Mouse (Mus musculus) left cerebral cortex, postnatal 10 days (tissue): ENCODE results near the gene Rps3. TPM values are rescaled to one million over a fixed set of nuclear protein-coding genes. Genes with fewer than 3 reads are reported as not detected.
"Not testable (repeated sequence)": the region's sequence is repeated elsewhere in the genome, so short reads cannot be mapped to it uniquely, and the experiment has no call there.

Experiments used
- DNase-seq, 2 experiments: peaks; one replicate each; pipeline ENCODE4 v3.0.0; 2021 to 2022; ENCODE audit warnings: low spot score in 2 of 2, mixed read lengths in 1 of 2; ENCODE audit errors: extremely low spot score in 1 of 2
- intact Hi-C: fragments of 180-260 bp; cut with DNase I; formaldehyde crosslinking; loops from one replicate; pipeline ENCODE4 v1.15.1; 2025
- total RNA-seq, 2 experiments: library from RNA; stranded (reverse); gene quantifications; 2 replicates each; pipeline ENCODE4 v1.2.3; 2021

Rps3 gene
- total RNA-seq, result 100 to 1,000 TPM; 266 to 286 TPM

GRCm38 (mm10) chr7:99483271-99483923 is at the start of gene Rps3:
Gene Rps3, minus strand, starts transcription at chr7:99483738.
- peak; percentile 95 to 97 for DNase-seq
- intact Hi-C loops, result no loop called here

DNA sequence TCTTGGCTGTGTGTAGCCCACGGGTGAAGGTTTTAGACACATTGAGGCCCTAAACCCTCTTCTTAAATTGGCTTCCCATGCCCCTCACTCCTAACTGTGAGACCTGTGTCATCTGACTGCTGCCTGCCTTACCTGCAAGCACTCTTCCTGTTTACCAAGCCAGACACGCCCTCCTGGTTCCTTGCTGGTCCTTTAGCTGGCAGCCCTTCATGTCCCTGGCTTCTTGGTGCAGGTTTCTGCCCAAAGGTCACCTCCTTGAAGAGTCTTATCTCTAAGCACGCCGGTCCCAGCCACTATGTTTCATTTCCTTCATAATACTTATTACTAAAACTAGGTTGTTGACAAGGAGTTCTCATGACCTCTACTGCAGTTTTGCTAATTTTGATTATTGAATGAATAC is 49.0 kb upstream of the Rps3 start:
- no peak for DNase-seq
- intact Hi-C loops, result no loop called here

DNA sequence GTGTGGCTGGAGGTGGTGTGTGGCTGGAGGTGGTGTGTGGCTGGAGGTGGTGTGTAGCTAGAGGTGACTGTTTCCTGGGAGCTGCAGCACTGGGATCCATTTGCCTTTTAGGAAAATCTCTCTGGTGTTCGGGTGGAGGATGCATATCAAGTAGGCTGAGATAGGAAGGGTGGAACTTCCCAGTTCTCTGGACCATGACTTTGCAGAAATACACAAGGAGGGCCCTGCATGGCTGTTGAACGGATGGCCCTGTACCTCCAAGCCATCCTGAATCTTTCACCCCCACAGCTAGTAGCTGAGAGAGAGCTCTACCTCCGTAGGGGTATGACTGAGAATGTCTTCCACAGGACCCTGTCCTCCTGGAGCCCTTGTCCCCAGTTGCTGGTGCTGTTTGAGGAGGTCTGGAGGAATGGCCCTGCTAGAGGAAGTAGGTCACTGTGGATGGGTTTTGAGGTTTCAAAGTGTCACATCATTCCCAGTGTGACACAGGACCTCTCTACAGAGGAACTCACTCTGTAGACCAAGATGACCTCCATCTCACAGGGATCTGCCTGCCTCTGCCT is 48.0 kb upstream of the Rps3 start:
- intact Hi-C loops, result no loop called here
- no peak for DNase-seq

DNA sequence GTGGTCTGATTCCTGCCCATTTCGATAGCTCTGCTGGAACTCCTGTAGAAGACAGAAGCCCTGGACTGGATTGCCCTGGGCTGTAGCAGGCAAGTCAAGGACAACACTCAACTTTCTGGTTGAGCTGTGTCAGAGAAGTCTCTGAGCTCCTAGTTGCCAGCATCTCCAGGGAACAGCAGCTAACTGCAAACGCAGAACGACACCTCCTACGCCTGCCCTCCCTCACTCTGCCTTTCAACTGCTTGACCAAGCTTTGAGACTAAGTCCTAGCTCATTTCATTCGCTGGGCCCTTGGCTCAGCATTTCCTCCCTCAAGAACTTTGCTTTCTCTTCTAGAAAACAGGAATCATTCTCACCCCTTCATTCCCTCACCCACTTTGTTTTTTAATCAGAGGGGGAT is 45.9 kb upstream of the Rps3 start:
- intact Hi-C loops, result no loop called here
- no peak for DNase-seq

DNA sequence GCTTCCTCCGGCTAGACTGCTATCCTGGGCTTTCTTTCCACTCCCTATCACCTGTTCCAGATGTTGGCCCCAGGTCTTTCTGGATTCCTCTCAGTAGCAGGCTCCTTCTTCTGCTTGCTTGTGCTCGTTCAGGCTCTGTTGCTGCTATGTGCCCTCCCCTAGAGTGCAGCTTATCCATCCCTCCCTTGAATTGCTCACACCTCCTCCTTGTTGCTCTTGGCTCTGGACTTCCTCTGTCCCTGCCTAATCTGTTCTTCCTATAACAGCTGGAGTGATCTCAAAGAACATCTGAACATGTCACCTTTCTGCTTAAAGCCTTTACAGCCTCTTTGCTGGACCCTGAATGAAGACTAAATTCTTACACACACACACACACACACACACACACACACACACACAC is 45.0 kb upstream of the Rps3 start:
- DNase-seq, result no peak
- intact Hi-C loops, result no loop called here

- no peak for DNase-seq
- intact Hi-C loops, result no loop called here
These were observed 40.3 kb upstream of the Rps3 start for GRCm38 (mm10) chr7:99523837-99524236.

DNA sequence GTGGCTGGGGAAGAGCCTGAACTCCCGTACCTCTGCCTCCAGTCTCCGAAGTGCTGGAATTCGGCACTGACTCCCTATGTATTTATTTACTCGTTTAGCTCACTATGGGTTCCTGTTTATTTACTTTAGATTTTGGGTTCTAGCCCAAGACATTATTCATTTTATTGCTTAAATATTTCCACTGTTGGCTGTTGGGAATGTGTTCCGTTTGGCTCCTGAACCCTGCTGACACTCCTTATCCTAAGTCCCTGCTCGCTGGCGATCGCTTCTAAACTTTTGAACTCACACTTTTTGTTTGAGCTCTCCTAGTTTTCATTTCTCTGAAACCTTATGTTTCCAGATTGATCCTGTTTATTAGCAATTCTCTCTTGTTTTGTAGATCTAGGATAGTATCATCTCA is 39.6 kb upstream of the Rps3 start:
- no peak for DNase-seq
- intact Hi-C loops, result no loop called here

- intact Hi-C loops, result no loop called here
- no peak for DNase-seq
These were observed 35.6 kb upstream of the Rps3 start for GRCm38 (mm10) chr7:99518954-99519644.

DNA sequence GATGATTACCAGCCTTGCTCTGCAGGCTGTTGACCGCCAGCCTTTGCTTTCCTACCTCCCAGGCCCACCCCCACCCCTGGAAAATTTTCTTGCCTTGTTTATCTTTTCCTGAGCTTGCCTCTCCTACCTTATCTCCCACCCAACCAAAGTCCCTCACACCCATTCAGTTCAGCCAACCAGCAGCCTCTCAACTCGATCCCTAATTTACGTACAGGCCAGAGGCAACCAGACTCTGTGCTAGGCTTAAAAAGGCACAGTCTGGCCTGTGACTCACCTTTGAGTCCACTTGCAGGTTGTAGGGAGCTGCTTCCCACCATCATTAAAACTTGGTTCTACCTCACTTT is 33.2 kb upstream of the Rps3 start:
- intact Hi-C loops, result no loop called here
- no peak for DNase-seq

GRCm38 (mm10) chr7:99516092-99516813 is 32.7 kb upstream of the Rps3 start:
- no peak for DNase-seq
- intact Hi-C loops, result no loop called here

DNA sequence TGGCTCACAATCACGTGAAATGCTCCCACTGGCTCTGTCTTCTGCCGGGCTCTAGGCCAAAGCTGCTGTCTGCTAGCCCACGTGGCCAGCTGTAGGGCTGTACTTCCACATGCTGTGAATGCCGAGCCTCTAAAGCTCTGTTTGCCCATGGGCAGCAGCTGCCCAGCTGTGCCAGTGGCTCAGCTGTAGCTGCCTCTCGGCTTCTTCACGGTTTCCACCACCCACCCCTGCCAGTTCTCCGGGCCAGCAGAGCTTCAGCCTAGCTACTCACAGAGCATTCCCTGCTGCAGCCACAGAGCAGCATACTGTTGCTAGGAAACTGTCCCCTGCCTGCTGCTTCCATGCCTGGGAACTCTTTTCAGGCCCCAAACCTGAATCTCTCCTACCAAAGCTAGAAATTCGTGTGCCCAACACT is 26.6 kb upstream of the Rps3 start:
- peak; percentile 50 to 83 for DNase-seq
- intact Hi-C loops, result no loop called here

DNA sequence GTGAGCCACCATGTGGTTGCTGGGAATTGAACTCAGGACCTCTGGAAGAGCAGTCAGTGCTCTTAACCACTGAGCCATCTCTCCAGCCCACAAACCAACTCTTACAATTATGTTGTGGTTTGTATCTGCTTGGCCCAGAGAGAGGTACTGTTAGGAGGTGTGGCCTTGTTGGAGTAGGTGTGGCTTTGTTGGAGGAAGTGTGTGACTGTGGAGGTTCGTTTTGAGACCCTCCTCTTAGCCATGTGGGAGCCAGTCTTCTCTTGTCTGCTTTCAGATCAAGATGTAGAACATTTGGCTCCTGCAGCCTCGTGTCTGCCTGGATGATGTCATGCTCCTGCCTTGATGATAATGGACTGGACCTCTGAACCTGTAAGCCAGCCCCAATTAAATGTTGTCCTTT is 24.6 kb upstream of the Rps3 start:
- not testable (repeated sequence) for DNase-seq
- intact Hi-C loops, result loop anchor here (10.0 kb wide), 1 partner anchor 367 kb away; no protein-coding TSS in a partner anchor

DNA sequence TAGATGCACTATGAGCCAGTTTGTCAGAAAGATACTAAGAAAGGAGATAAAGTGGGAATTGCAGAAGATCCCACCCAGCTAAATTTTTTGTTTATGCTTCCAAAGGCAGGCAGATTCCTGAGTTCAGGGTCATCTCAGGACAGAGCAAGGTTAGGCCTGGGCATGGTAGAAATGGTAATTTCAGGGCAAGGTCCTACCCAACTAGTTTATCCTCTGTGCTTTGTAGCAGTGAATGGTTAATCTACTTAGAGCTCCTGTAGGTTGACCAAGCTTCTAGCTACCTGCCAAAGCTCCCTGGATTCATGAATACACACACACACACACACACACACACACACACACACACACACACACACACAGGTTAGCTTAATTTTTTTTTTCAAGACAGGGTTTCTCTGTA is 21.0 kb upstream of the Rps3 start:
- intact Hi-C loops, result loop anchor here (5.0 to 10.0 kb wide), 2 partner anchors 293 to 370 kb away; no protein-coding TSS in a partner anchor
- DNase-seq, result no peak

DNA sequence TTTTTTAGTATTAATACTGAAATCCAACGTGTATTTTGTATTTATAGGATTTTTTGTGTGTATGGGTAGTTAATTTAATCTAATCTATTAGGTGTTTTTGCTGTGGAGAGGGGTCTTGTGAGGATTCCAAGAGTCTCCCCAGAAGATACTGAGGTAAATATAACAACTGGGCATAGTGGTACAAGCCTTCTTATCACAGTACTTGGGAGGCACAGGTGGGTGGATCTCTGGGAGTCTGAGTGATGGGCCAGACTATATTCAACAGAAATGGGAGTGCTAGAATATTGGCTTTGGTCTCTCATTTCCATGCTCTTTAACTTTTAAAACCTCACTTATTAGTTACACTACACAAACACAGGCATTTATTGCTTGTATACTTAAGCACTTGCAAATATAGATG is 17.6 kb upstream of the Rps3 start:
- intact Hi-C loops, result loop anchor here (2.0 to 10.0 kb wide), 3 partner anchors 56 to 374 kb away; no protein-coding TSS in a partner anchor
- no peak for DNase-seq

- intact Hi-C loops, result loop anchor here (1.0 to 10.0 kb wide), 4 partner anchors 56 to 374 kb away; no protein-coding TSS in a partner anchor
- DNase-seq, result no peak
These were observed 17.1 kb upstream of the Rps3 start for GRCm38 (mm10) chr7:99500655-99501054.

DNA sequence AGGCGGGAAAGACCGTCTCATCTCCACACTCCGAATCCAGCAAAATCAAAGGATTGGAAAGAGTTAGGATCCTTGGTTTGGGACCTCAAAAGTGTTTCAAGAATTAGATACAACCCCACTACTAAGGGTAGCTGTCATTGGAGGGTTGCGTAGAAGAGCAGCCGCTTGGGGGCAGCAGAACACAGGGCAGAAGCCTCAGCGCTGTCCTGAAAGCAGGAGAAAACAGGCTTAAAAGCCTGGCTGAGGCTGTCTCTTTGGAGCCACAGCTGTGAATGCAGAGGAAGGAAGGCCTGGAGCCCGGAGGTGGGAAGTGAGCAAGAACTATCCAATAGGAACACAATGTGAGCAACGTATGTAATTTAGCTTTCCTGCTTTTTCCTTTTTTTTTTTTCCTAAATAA is 16.7 kb upstream of the Rps3 start:
- peak; percentile 64 to 86 for DNase-seq
- intact Hi-C loops, result loop anchor here (1.0 to 10.0 kb wide), 4 partner anchors 57 to 375 kb away; no protein-coding TSS in a partner anchor

DNA sequence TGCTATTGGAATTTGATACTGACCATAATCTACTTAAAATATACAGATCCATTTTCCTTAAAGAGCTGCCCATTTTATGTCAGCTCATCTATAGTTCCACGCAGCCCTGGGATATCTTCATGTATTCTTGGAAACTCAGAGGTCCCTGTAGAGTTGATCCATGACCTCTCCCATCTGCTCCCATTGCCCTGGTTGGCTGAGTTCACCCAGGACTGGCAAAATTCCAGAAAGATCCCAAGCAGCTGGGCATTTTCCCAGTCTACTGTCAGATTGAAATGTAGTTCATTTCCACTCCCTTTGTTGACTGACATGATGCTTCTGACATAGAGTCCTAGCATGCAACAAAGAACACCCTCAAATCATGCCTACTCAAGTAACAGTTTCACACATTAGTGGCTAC is 15.6 kb upstream of the Rps3 start:
- intact Hi-C loops, result no loop called here
- DNase-seq, result no peak

DNA sequence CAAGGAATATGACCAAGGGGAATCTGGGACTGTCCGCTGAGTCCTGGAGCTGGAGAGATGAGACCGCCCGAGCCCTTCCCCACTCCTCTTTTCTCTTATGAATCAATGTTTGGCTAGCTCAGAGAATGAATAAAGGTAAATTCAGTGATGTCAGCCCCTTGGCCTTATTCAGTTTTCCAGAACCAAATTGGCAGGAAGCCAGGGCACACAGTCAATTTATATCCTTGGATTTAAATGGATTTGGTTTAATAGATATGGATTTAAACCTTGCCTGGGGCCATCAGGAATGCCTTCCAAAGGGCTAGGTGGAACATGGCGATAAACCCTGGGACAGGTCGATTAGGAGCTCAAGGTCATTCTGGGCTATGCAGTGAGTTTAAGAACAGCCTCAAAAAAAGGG is 6.2 kb upstream of the Rps3 start:
- intact Hi-C loops, result no loop called here
- DNase-seq, result no peak

DNA sequence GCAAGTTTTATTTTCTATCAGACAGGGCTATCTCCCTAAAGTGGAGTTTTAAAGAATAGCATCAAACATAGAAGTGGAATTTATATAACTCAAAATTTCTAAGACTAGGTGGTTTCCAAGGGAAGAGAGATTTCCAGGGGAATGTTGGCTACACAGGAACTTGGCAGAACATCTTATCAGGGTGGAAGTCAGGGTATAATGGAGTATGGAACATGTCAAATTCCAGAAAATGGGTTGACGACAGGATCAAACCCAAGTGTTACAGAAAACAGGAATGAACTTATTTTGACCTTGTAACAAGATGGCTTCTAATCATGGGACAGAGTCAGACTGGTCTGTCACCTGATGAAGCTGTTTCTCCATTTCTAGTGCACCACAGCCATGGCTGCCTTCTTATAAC is 1.1 kb upstream of the Rps3 start:
- intact Hi-C loops, result no loop called here
- no peak for DNase-seq

GRCm38 (mm10) chr7:99483924-99484319 is 384 bp upstream of the Rps3 start:
- intact Hi-C loops, result no loop called here
- DNase-seq, result no peak
